Mouse (Mus musculus): Measurements from ENCODE around the gene Phf7.

DNA sequence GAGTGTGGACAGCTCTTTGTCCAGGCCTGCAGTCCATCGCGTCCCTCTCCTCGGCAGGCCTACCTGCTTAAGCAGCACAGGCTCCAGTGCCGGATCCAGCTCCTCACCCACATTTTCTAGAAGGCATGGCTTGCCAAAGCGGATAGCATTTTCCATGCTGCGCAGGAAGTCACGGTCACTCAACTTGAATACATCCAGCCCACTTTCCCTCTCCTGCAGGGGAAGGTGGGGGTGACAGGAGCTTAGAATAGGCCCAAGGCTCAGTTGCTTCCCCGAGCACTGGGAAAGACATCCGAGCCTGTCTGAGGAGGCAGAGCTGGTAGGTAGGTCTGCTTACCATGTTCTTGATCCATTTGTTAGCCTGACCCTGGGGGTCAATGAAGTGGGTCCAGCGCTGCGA is 16.5 kb upstream of the Phf7 start:
- TF ChIP-seq CTCF (conservative IDR thresholded peaks at IDR 0.05; ENCODE audit: insufficient read depth, insufficient read length, low read depth, low read length) (no peak), POLR2A (IDR thresholded peaks at IDR 0.05; ENCODE audit: low read depth, low read length) (no peak)
